Mouse (Mus musculus) cerebellum, adult 2 months (tissue): ENCODE measurements around the gene Saa3.

Source experiments
- CTCF ChIP-seq: fragments of 200-500 bp; IDR thresholded peaks from 2 replicates; pipeline ENCODE4 v1.5.1; 2011; ENCODE audit warnings: low read depth, mild to moderate bottlenecking, control low read depth, low read length, moderate library complexity, borderline replicate concordance; ENCODE audit not compliant: insufficient read depth
- POLR2A ChIP-seq: fragments of 200-500 bp; IDR thresholded peaks from 2 replicates; pipeline ENCODE4 v1.6.1; 2011; ENCODE audit warnings: low read length, control low read depth, borderline replicate concordance; ENCODE audit not compliant: insufficient read depth

- TF ChIP-seq POLR2A: no peak
- no peak for TF ChIP-seq CTCF
Measured at GRCm38 (mm10) chr7:46715600-46715999, at the start of gene Saa3.
